ENCODE assay signal across 23 mouse cellular contexts in the genomic region with DNA sequence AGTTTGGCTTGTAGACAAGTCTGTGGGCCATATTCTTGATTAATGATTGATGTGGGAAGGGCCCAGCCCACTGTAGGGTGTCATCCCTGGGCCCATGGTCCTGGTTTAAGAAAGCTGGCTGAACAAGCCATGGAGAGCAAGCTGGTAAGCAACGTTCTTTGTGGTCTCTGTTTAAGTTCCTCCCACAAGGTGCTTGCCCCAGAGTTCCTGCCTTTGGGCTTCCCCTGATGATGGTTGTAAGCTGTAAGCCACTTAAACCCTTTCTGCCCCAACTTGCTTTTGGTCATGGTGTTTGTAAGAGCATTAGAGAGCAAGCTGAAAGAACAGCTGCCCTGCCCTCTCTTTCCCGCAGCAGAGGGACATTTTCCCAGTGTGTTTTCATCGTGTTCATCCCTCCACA. TPM values are rescaled to one million over a fixed set of nuclear protein-coding genes. Genes with fewer than 3 reads are reported as not detected.
A peak's percentile ranks its signal among the peaks of the same experiment; 100 is the strongest.
DNase-seq lines count a peak whose midpoint lies in the region; ATAC-seq and TF ChIP-seq lines count a peak whose summit lies in the region.
"Had no signal": no experiment of that assay in that cellular context is flagged by ENCODE, and none has a peak within 500 bp of the region (broad histone marks: within the 10 kb centered on the region; RNA-seq: fewer than 3 reads in every experiment).

No protein-coding gene starts in this region.

- H3K27ac ChIP-seq in heart, adult 2 months: no peak overlapping the region
- no peak overlapping the region for H3K27ac ChIP-seq in intestine, embryonic 15.5 days
- H3K27ac ChIP-seq: forebrain, embryonic 15.5 days; heart, embryonic 10.5 days; hindbrain, embryonic 10.5 days; left cerebral cortex, adult 2 months; liver, embryonic 13.5 days had no signal

- 85% methylated on average over 3 of the region's 3 CpGs for WGBS in heart, adult 2 months
- WGBS in intestine, embryonic 15.5 days: 81% methylated on average over 3 of the region's 3 CpGs

- H3K4me3 ChIP-seq in heart, adult 2 months: no peak overlapping the region
- H3K4me3 ChIP-seq in intestine, embryonic 15.5 days (replicated peaks): no peak overlapping the region
- H3K4me3 ChIP-seq: forebrain, embryonic 15.5 days; heart, embryonic 10.5 days; hindbrain, embryonic 10.5 days; left cerebral cortex, adult 2 months; liver, embryonic 13.5 days had no signal

- TF ChIP-seq EP300 in heart, adult 2 months (IDR thresholded peaks at IDR 0.05; ENCODE audit: insufficient read depth, low read depth, low read length): no peak

- H3K36me3 ChIP-seq in heart, adult 2 months (ENCODE audit: control insufficient read depth, insufficient read depth, low read length): peaks cover 25% of the 10 kb centered on the region
- H3K36me3 ChIP-seq in intestine, embryonic 15.5 days: no peaks in the 10 kb centered on the region
- H3K36me3 ChIP-seq: forebrain, embryonic 15.5 days; heart, embryonic 10.5 days; hindbrain, embryonic 10.5 days; liver, embryonic 13.5 days had no signal

- H3K79me2 ChIP-seq in heart, adult 2 months (replicated peaks; ENCODE audit: control insufficient read depth, insufficient read depth, low read length): no peaks in the 10 kb centered on the region; the same call in 1 of the 2 replicates

- peaks cover 20% of the 10 kb centered on the region for H3K4me1 ChIP-seq in heart, adult 2 months (ENCODE audit: control insufficient read depth, insufficient read depth, low read length)
- H3K4me1 ChIP-seq in intestine, embryonic 15.5 days (replicated peaks): no peaks in the 10 kb centered on the region

- no peak for TF ChIP-seq POLR2A in heart, adult 2 months (IDR thresholded peaks at IDR 0.05; ENCODE audit: insufficient read depth, low read depth, low read length)

- peak; percentile 19 for DNase-seq in thymus, postnatal 0 days (ENCODE audit: low spot score)
- DNase-seq in thymus, postnatal 4 days: no peak
- DNase-seq in T-cell, adult 2 months (ENCODE audit: low spot score): peak; percentile 5
- peak; percentile 9 to 36 for DNase-seq in natural killer cell, adult 2 months (ENCODE audit: low spot score in 2 of 2)
- no peak for DNase-seq in heart, adult 2 months
- DNase-seq in c-Kit-positive CD71-positive TER-119-positive erythroid progenitor cells, embryonic 14.5 days (ENCODE audit: low spot score): no peak
- DNase-seq: adrenal gland, adult 2 months; B cell, adult 2 months; cerebellum, adult 8-10 months; cerebellum, postnatal 36 days; gastrocnemius, postnatal 25 days; kidney, postnatal 4 days; layer of hippocampus, adult 9-11 months; liver, embryonic 13.5 days; lung, embryonic 14.5 days had no signal

- H3K4me2 ChIP-seq in intestine, embryonic 15.5 days (replicated peaks): no peak overlapping the region
- H3K4me2 ChIP-seq: forebrain, embryonic 15.5 days; liver, embryonic 13.5 days; lung, embryonic 14.5 days had no signal

- H3K9me3 ChIP-seq in intestine, embryonic 15.5 days: no peaks in the 10 kb centered on the region
- H3K9me3 ChIP-seq: forebrain, embryonic 15.5 days; heart, embryonic 10.5 days; hindbrain, embryonic 10.5 days; liver, embryonic 13.5 days had no signal

- no peak for TF ChIP-seq CTCF in heart, adult 2 months (IDR thresholded peaks at IDR 0.05)

- ATAC-seq in granulocyte monocyte progenitor cell, adult 5-6 weeks (replicated peaks; ENCODE audit: poor library complexity, severe bottlenecking): peak; percentile 41
- ATAC-seq in intestine, embryonic 15.5 days: no peak
- ATAC-seq: forebrain, embryonic 15.5 days; hindbrain, embryonic 16.5 days; intestine, postnatal 0 days had no signal

- no peaks in the 10 kb centered on the region for H3K27me3 ChIP-seq in heart, adult 2 months (ENCODE audit: control insufficient read depth, insufficient read depth, low read length)
- H3K27me3 ChIP-seq in intestine, embryonic 15.5 days (replicated peaks): no peaks in the 10 kb centered on the region
- H3K27me3 ChIP-seq: forebrain, embryonic 15.5 days; liver, embryonic 13.5 days had no signal

- intact Hi-C loops in heart, adult 2 months (cut with DNase I): no loop called here

- H3K9ac ChIP-seq in heart, adult 2 months (ENCODE audit: low read depth, low read length): no peak overlapping the region
- H3K9ac ChIP-seq in intestine, embryonic 15.5 days: no peak overlapping the region
- H3K9ac ChIP-seq: forebrain, embryonic 15.5 days; liver, embryonic 13.5 days; lung, embryonic 14.5 days had no signal

RNA-seq across cellular contexts. Expression of a gene that starts 43.0 kb away (rescaled TPM):
- 8.3 and 9.4 TPM in 2 replicates for polyA plus RNA-seq in thymus, postnatal 0 days (2015; fragmentation: Nextera tagmentation; extraction: Ambion mirVana)
- total RNA-seq in granulocyte monocyte progenitor cell, adult 5-6 weeks (2014; fragmentation: Nextera tagmentation): 66.1 and 82.8 TPM in 2 replicates
- 71.7 and 77.0 TPM in 2 replicates for total RNA-seq in granulocyte monocyte progenitor cell, adult 5-6 weeks (2017)
- 100 to 1,000 TPM; 275 to 303 TPM for total RNA-seq in heart, adult 2 months (2021)
- 75.1 and 124 TPM in 2 replicates for polyA plus RNA-seq in heart, adult 2 months (2012; rRNA removed)
- polyA plus RNA-seq in intestine, embryonic 15.5 days (2015; fragmentation: Nextera tagmentation; extraction: Ambion mirVana): 17.0 and 17.7 TPM in 2 replicates

Comparison
In these comparisons a context has a peak if more than half of its experiments do, and no peak if none do; other contexts are left out.
1. DNase-seq: peak in thymus, postnatal 0 days (single experiment), T-cell, adult 2 months (single experiment) and natural killer cell, adult 2 months (2 of 2); none in thymus, postnatal 4 days (single experiment), heart, adult 2 months (0 of 2) and c-Kit-positive CD71-positive TER-119-positive erythroid progenitor cells, embryonic 14.5 days (single experiment).